Mouse (Mus musculus): ENCODE measurements around the gene Pacs1.
A peak's percentile ranks its signal among the peaks of the same experiment; 100 is the strongest.

Pacs1 gene

GRCm38 (mm10) chr19:5095887-5096474 is 176.9 kb downstream of the Pacs1 start:
- no peak for TF ChIP-seq GATA4 (IDR thresholded peaks at IDR 0.05; ENCODE audit: insufficient replicate concordance, low read length)

GRCm38 (mm10) chr19:5094746-5095417 is 178.0 kb downstream of the Pacs1 start:
- TF ChIP-seq GATA4 (IDR thresholded peaks at IDR 0.05; ENCODE audit: insufficient replicate concordance, low read length), result no peak

- peak; percentile 60; the same call in 1 of the 2 replicates for TF ChIP-seq GATA4 (IDR thresholded peaks at IDR 0.05; ENCODE audit: insufficient replicate concordance, low read length)
These were observed 178.7 kb downstream of the Pacs1 start for GRCm38 (mm10) chr19:5094243-5094632.

GRCm38 (mm10) chr19:5093481-5094242 is 179.3 kb downstream of the Pacs1 start:
- no peak for TF ChIP-seq GATA4 (IDR thresholded peaks at IDR 0.05; ENCODE audit: insufficient replicate concordance, low read length)

GRCm38 (mm10) chr19:5092083-5092482 is 180.8 kb downstream of the Pacs1 start:
- TF ChIP-seq GATA4 (IDR thresholded peaks at IDR 0.05; ENCODE audit: insufficient replicate concordance, low read length), result no peak

- TF ChIP-seq GATA4 (IDR thresholded peaks at IDR 0.05; ENCODE audit: insufficient replicate concordance, low read length), result no peak
These were observed 183.6 kb downstream of the Pacs1 start for GRCm38 (mm10) chr19:5089324-5089723.

GRCm38 (mm10) chr19:5087884-5088728 is 184.8 kb downstream of the Pacs1 start, which contains the start of gene Yif1a:
TSS of gene Yif1a (plus strand) at chr19:5088538.
- no peak; the same call in 1 of the 2 replicates for TF ChIP-seq GATA4 (IDR thresholded peaks at IDR 0.05; ENCODE audit: insufficient replicate concordance, low read length)

- TF ChIP-seq GATA4 (IDR thresholded peaks at IDR 0.05; ENCODE audit: insufficient replicate concordance, low read length), result no peak
These were observed 187.6 kb downstream of the Pacs1 start, which contains the start of gene Tmem151a for GRCm38 (mm10) chr19:5085145-5085863. TSS of gene Tmem151a (minus strand) at chr19:5085531.

- TF ChIP-seq GATA4 (IDR thresholded peaks at IDR 0.05; ENCODE audit: insufficient replicate concordance, low read length), result no peak
These were observed 188.1 kb downstream of the Pacs1 start for GRCm38 (mm10) chr19:5084834-5085144.

GRCm38 (mm10) chr19:5083961-5084833 is 188.7 kb downstream of the Pacs1 start:
- TF ChIP-seq GATA4 (IDR thresholded peaks at IDR 0.05; ENCODE audit: insufficient replicate concordance, low read length), result no peak

All from liver, adult (tissue).